ENCODE assay signal across 16 mouse cellular contexts in the genomic region with DNA sequence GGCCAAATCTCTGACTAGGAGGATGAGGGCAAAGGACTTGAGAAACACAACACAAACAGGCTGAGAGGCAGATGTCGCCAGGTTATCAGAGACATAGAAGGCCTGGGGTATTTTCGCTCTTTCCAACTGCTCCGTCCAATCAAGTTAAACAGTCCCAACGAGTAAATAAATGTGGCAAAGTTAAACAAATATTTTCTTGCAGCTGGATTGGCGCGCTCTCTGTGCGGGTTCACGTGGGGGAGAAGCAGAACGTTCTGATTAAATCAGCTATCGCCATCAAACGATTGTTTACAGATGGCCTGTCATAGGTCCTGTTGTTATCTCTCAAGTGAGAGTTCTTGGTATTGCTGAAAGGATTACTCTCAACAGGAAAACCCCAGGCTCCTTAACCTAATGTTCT.
"Had no signal": no experiment of that assay in that cellular context is flagged by ENCODE, and none has a peak within 500 bp of the region (broad histone marks: within the 10 kb centered on the region; RNA-seq: fewer than 3 reads in every experiment).

No protein-coding gene starts in this region.

- ATAC-seq: intestine, embryonic 16.5 days; midbrain, embryonic 16.5 days had no signal

- H3K9ac ChIP-seq: kidney, embryonic 15.5 days; liver, embryonic 15.5 days; neural tube, embryonic 13.5 days had no signal

- H3K36me3 ChIP-seq: kidney, embryonic 15.5 days; limb, embryonic 10.5 days; liver, embryonic 15.5 days; neural tube, embryonic 13.5 days had no signal

- H3K9me3 ChIP-seq: kidney, embryonic 15.5 days; limb, embryonic 10.5 days; liver, embryonic 15.5 days; megakaryocyte, embryonic 14.5 days; neural tube, embryonic 13.5 days had no signal

- H3K4me2 ChIP-seq: kidney, embryonic 15.5 days; liver, embryonic 15.5 days; midbrain, embryonic 11.5 days; neural tube, embryonic 13.5 days had no signal

- H3K4me3 ChIP-seq: kidney, embryonic 15.5 days; limb, embryonic 10.5 days; liver, embryonic 15.5 days; megakaryocyte, embryonic 14.5 days; neural tube, embryonic 13.5 days had no signal

- DNase-seq: kidney, adult 2 months; kidney, postnatal 14 days; retina, postnatal 1 day; right cerebral cortex, postnatal 4 days; spleen, adult 18-20 months; thymus, adult 2 months; thymus, postnatal 25 days had no signal

- H3K27me3 ChIP-seq: kidney, embryonic 15.5 days; liver, embryonic 15.5 days; megakaryocyte, embryonic 14.5 days; neural tube, embryonic 13.5 days had no signal

- H3K4me1 ChIP-seq: kidney, embryonic 15.5 days; liver, embryonic 15.5 days; neural tube, embryonic 13.5 days had no signal

- H3K27ac ChIP-seq: kidney, embryonic 15.5 days; limb, embryonic 10.5 days; liver, embryonic 15.5 days; macrophage; neural tube, embryonic 13.5 days had no signal
